Mouse (Mus musculus) left cerebral cortex, postnatal 36 days (tissue): ENCODE measurements around the gene Hspb1. TPM values are rescaled to one million over a fixed set of nuclear protein-coding genes. Genes with fewer than 3 reads are reported as not detected.
A peak's percentile ranks its signal among the peaks of the same experiment; 100 is the strongest.

Experiments used
- DNase-seq, 2 experiments: peaks; one replicate each; pipeline ENCODE4 v3.0.0; 2021 to 2022; ENCODE audit warnings: low spot score in 2 of 2, mixed read lengths in 1 of 2
- intact Hi-C: fragments of 180-260 bp; cut with DNase I; formaldehyde crosslinking; loops from one replicate; pipeline ENCODE4 v1.15.1; 2025
- total RNA-seq, 2 experiments: library from RNA; stranded (reverse); gene quantifications; 2 replicates each; pipeline ENCODE4 v1.2.3; 2021

Gene Hspb1
- total RNA-seq, 2 experiments from 2014 or later = 11.6 to 24.2 TPM

DNA sequence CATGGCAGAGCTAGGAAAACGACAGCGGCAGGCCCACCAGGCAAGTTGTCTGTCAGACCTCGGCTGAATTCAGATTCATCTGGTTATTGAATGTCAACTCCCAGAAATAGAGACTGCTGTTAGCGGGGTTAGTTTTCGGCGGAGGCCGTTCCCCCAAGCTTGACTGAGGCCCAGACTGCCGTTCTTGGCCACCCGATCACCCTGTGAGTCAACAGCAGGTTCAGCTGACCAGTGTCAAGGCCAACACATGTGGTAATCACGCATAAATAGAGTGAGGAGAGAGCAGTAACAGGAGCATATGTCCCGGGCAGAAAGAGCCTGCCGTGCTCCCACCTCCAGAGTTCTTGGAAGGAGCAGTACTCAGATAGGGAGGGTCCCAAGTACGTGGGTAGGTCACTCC lies 19.5 kb downstream of the Hspb1 start:
- DNase-seq = no peak
- intact Hi-C loops = no loop called here

DNA sequence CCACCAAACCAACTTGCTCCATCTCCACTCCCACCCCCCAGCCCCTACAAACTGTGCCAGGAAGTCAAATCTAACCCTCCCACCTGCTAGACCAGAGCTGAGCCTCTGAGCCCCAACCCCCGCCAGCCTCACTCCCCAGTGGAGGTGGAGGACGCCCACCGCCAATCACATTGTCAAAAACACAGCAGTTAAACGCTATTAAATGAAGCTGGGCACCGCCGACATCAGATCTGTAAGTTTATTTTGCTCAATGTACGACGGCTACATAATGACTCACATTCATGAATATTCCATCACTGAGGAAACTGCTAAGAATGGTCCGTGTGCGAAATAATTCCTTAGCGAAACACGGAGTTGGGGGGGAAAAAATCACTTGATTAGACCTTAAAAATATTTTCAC lies 20.5 kb downstream of the Hspb1 start:
- peak; percentile 42 to 59 for DNase-seq
- intact Hi-C loops = no loop called here

DNA sequence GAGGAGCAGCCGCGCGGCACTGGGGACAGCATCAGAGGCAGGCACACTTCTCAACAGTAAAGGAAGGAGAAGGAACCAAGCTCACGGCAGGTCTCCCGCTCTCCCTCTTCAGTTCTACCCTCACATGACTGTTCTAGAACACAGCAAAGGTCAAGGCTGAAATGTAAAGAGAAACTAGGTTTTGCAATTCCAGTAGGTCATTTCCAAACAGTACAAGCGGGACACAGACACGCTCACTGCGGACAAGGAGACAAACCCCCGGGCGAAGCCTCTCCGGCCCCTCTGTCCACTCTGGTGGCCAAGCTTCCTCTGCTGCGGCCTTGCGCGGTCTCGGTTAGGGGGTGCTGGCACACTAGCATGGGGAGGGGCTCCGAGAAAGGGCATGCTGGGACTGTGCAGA lies 21.3 kb downstream of the Hspb1 start:
- intact Hi-C loops = no loop called here
- peak in 1 of 2 experiments; percentile 25 for DNase-seq

DNA sequence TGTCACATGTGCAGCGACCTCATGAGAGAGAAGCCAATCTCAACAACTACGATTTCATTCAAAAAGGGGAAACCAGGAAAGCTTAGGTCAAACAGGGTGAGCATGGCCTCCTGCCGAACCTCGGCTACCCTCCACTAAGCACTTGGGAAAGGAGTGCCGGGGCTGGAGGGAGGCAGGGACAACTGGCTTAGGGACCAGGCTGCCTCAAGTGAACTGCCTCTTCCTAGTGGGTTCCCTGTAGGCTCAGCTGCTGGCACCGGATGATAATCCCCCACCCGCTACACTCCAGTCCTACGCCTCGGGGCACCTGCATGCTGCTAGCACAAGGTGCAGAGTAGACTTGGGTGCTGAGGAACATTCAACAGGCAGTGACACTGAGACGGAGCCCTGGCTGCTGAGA lies 21.9 kb downstream of the Hspb1 start:
- intact Hi-C loops = loop anchor here (2.0 kb wide), 1 partner anchor 17 kb away; no protein-coding TSS in a partner anchor
- DNase-seq = peak in 1 of 2 experiments; percentile 33

DNA sequence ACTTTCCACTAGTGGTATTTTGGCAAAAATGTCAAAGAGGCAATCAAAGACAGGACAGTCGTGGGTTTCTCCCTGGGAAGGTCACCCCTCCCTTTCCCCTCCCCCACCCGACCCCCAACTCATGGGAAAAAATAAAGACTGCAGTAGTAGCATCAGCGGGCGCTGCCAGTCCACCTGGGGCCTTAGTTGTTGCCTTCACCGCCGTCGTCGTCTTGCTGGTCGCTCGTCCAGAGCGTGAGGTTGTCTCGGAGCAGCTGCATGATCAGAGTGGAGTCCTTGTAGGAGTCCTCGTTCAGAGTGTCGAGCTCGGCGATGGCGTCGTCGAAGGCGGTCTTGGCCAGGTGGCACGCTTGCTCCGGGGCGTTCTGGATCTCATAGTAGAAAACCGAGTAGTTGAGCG lies 23.1 kb downstream of the Hspb1 start:
- DNase-seq = no peak
- intact Hi-C loops = loop anchor here (2.0 kb wide), 1 partner anchor 16 kb away; no protein-coding TSS in a partner anchor

DNA sequence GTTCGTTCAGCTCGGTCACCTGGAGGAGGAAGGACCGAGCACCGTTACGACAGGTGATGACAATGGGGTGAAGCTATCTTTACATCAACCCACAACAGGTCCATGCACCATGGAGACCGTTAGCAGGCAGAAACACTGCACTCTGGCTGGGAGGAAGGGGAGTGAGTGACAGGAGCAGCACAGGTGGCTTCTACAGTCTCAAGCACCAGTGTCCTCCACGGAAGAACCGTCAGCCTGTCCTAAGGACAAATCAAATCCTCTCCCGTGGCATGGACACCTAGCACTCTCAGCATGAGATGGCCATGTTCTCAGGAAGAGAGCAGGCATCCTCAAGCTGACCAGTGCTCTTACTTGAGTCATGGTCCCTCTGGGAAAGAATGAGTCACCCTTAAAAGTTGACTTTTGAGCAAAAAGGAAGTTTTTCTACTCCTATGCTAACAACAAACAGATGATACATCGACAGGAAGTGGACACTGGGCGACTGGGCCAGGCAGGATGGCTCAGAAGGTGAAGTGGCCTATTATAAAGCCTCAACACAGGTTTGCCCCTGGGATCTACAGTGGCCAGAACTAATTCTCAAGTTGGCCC lies 24.0 kb downstream of the Hspb1 start:
- intact Hi-C loops = loop anchor here (2.0 kb wide), 1 partner anchor 15 kb away; no protein-coding TSS in a partner anchor
- no peak for DNase-seq

DNA sequence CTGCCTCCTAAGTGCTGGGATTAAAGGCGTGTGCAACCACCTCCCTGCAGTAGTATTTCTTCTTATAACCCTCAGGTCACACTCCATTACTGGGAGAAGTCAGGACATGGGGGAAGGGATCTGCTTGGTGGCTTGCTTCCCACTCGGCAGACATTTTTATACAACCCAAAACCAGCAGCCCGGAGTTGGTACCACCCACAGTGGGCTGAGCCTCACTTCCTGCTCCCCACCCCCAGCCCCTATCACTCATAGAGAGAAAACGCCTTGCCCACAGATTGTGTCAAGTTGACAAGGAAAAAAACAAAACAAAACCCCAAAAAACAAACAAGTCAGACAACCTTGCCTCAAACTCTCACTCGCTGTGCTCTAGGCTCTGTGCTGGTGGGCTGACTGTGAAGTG lies 25.5 kb downstream of the Hspb1 start:
- intact Hi-C loops = no loop called here
- DNase-seq = no peak

DNA sequence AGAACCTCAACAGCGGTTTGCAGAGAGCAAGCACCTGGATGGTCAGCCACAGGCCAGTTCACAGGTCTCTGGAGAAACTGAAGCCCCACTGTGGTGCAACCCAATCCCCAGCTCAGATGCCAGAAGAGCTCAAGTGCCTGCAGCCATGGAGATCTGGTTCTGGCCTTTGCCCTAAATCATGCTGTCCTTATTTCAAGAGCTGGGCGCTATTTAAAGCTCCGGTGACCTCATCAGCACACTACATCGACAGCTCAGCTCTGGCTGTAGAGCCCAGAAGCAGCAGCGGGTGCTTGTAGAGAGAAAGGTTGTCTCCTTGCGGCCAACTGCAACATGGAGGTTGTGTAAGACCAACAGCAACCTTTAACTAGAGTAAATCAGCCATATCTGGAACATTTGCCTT lies 26.4 kb downstream of the Hspb1 start:
- intact Hi-C loops = no loop called here
- no peak for DNase-seq

DNA sequence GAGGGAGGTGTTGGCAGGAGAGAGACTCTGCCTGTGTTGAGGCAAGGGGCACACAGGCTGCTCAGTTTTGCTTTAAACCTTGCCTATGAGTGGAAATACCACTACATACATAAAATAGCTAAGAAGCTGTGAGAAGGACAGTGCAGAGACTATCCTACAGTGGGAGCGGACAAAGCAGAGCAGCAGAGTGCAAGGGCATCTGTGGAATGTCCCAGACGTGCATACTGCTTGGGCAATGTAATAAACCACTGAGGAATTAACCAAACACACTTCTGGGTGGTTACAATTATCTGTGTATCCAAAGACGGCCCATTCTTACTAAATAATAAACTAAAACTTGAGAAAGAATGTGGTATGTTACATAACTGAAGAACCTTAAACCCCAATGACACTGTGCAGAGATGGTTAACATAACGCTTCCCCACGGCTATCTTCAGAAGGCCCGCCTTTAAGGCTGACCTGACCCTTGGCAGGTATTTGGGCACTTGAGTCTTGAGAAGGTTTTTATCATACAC lies 28.4 kb downstream of the Hspb1 start:
- intact Hi-C loops = no loop called here
- no peak for DNase-seq

DNA sequence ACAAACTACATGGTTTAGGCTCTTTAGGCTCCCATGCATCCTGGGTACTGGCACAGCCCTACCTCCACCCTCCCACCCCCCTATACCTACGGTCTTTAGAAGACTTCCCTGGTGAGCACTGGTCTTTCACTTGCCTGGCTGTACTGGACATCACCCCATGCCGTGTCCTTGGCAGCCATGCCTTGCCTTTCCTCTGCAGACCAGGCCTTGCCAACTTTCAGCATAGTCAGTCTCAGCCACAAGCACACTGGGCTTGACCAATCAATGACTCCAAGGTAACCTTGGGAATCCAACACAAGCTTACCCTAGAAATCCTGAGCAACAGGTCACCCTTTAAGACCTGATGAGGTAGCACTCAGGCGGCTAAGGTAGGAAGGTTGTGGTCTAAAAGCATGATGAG lies 28.9 kb downstream of the Hspb1 start:
- intact Hi-C loops = no loop called here
- no peak for DNase-seq

DNA sequence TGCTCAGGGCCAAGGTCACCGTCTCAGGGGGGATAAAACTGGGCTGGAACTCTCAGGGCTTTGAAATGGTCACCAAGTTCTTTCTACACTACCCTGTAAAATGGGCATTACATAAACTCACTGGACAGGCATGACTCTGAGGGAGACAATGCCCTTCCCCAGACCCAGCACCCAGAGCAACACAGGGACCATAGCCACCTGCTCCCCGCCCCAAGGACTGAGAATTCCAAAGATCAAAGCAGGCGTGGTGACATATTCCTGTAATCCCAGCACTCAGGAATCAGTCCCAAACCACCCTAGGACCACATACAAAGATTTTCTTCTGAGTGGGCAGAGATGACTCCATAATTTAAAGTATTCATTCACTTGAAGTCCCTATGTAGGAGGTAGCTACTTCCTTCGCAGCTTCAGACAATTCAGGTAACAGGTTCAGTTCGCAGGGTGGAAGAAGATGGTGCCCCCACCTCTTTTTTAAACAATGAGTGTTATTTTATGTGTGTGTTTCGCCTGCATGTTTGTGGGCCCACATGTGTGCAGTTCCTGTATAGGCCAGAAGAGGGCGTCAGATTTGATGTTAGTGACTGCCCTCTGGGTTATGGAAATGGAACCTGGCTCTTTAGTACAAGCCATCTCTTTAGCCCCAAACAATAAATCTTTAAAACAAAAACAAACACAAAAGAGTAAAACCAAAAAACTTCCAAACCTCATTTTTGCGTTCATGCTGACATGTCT lies 29.8 kb downstream of the Hspb1 start:
- no peak for DNase-seq
- intact Hi-C loops = no loop called here

DNA sequence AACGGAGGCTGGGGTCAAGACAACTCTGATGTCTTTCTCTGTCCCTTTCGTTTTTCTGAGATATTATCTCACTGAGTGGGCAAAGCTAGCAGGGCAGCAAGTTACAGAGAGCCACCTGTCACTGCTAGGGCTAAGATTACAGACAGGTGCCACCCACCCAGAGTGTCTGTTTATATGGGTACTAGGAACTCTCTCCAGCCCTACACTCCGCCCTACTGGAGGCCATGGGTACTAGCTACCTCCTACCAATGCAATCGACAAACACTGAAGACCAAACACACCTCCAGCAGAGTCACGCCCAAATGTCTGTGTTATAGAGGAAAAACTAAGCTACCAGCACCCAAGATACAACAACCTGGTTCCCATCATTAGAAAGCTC lies 30.3 kb downstream of the Hspb1 start:
- intact Hi-C loops = no loop called here
- no peak for DNase-seq

DNA sequence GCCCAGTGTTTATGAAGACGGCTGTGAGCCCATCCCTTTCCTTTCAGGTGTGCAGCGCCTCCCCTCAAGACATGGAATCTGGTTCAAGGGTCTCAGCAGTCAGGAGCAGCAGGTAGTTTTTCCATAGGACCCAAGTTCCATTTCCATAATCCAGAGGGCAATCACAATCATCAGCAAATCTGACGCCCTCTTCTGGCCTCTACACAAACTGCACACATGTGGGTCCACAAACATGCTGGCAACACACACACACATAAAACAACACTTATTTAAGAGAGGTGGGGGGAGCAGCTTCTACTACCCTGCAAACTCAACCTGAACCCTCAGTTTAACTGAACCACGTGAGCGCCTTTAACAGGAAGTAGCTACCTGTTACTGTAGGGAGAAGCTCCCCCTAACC lies 30.9 kb downstream of the Hspb1 start:
- DNase-seq = no peak
- intact Hi-C loops = no loop called here

DNA sequence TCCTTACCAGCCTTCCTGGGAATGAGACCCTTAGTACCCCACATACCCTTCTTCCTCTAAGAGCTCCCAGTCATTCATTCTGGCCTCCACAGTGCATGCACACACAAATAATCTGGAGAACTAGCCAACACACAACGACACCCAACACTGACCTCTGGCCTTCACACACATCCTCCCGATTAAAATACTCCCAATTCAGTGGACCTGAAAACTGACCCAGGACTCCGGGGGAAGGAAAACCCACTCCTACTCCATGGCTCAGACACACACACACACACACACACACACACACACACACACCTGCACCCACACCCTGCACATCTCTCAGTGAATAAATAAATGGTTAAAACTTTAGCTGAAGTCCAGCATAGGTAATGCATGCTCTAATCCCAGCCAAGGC lies 32.2 kb downstream of the Hspb1 start:
- intact Hi-C loops = no loop called here

DNA sequence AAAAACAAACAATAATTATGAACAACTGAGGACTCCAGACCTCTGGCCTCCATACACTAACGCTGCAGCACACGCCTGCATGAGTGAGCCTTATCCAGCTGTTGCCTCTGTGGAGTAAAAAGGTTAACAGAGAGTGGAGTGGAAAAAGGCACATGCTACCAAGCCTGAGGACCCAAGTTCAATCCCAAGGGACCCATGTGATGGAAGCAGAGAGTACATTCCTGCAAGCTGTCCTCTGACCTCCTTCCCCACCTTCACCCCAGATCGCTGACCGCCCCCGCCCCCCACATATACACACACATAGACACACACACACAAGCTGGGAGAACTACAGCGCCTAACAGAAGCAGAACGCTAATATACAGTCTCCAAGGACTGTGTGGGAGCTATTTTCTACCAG lies 36.2 kb downstream of the Hspb1 start:
- intact Hi-C loops = no loop called here
- DNase-seq = no peak

More for the DNA sequence above, 32.2 kb downstream of the Hspb1 start:
- DNase-seq = no peak

DNA sequence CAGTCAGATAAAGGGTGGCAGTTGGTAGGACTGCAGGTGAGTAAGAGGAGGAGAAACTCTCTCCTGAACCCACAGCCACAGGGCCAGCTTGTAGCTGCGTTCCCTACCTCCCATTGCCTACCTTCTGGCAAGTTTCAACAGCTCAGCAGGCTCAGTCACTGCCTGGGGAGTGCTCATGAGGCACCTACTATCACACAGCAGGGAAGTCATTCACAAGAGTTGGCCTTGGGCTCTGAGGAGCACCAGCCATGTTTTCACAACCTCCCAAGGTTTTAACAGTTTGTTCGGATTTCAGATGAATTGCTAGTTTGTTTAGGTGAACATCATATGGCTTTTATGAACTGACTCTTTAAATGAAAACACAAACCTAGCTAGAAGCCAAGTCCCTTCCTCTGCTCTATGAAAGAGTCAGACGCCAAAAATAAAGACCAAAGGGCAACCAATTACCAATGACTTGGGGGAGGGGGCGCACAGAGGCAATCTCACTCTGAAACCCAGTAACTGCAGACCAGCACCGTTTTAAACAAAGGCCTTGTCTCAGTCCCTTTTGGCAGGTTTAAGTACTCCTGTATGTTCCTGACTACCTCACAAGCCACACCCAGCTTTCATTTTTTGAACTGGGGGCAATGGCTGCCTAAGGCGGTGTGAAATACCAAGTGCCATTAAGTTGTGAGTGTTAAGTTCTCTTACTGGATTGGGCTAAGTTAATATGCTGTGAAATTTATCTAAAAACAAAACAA lies 42.1 kb downstream of the Hspb1 start:
- DNase-seq = no peak
- intact Hi-C loops = no loop called here

DNA sequence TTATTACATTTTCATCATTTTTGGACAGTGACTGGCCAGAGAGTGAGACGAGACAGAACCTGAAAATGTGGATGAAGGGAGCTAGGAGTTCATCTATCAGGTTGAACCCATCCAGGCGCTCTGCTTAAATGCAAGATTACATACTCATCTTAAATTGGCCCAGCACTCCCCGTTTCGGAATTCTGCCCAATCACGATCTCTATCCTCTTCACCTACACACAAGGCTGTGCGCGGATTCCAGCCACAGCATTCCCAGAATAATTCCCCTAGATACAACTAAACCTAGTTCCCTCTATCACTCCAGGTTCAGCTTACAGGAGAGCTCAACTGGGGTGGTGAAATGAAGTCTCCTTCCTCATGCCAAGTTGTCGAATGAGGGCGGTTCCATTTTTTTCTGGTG lies 43.8 kb downstream of the Hspb1 start:
- intact Hi-C loops = no loop called here
- peak; percentile 52 to 54 for DNase-seq

DNA sequence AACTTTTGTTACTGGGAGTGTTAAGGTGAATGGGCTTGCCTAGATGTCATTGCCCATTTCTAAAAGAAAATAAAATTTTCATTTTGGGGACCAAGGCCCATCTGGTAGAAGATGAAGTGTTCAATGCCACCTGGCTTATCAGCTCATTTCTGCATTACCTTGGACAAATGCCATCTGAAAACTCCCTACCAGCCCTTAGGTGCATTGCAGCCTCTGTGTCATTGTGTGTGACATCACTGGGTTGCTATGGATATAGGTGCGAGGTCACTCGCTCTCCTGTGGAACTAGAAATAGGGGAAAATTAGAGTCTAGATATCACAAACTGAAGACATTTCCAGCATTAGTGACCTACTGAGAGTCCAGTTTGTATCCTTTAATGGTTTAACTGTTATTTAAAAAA lies 44.6 kb downstream of the Hspb1 start:
- intact Hi-C loops = no loop called here
- no peak for DNase-seq

DNA sequence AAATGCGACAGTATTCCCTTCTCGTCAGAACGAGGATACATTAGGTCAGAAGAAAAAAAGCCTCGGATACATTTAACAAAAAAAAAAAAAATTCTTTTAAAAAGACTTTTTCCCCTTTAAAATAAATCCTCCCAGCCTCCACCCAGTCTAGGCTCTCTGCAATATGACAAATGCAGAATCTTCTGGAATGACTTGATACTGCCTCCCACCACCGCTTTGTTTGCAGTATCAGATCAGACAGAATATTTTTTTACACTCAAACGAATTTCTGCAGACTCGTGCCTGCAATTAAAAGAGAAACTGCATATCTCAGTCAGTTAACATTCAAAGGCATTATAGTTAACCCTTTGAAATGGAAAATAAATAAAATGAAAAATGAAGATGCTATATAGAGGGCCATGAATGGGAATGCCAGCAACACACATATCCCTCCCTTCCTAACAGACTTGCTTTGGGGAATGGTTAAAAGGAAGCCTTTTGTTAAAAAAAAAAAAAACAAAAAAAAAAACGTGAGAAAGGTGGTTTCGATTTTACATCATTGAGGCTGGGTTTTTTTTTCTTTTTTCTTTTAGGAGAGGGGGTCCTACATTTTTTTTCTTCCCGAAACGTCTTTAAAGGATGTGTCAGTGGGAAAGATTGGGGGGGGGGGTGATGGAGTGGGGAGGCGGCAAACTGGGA lies 45.6 kb downstream of the Hspb1 start:
- intact Hi-C loops = no loop called here
- DNase-seq = no peak

DNA sequence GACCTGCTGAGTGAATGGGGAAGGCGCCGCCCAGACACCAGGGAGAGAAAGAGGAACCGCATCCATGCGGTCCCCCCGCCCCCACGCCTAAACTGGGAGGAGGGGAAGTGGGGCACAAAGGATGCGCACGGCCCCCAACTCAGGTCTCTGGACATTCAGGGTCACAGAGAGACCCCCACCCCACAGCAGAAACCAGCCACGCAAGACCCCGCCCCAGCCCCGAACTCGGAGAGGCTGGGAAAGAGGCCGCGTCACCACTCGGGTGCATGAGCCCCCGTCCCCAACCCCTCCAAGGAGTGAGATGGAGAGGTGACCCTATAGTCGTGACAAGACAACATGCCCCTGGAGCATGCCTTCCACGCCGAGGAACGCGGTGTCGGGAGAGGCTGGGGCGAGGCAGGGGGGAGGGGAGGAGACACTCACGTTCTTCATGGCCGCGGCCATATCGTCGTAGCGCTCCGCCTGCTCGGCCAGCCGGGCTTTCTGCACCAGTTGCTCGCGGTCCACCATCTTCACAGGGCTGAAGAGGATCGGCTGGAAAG lies 46.3 kb downstream of the Hspb1 start:
- intact Hi-C loops = loop anchor here (1.0 kb wide), 1 partner anchor 31 kb away; no protein-coding TSS in a partner anchor
- DNase-seq = peak; percentile 63 to 73
